Mouse (Mus musculus) spleen, postnatal 36 days (tissue): ENCODE measurements around the gene Stk32c.

Experiments used
- DNase-seq, 2 experiments: peaks; one replicate each; pipeline ENCODE4 v3.0.0; 2022; ENCODE audit warnings: low spot score in 2 of 2, mixed read lengths in 1 of 2

The Stk32c gene

DNA sequence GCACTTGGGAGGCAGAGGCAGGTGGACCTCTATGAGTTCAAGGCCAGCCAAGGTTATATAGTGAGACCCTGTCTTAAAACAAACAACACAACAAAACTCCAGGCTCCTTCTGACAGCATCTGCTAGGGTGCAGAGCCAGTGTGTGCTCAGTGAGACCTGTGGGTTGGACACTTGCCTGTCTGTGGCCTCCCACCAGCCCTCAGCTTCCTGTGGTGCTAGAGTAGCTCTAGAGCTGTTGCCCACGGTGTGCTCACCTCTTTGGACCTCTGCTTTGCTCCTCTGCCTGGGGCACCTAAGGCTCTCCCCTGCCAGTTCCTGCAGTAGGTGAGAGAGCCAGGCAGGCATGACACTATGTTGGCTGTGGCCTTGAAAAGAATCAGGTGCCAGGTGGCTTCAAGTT lies 69.3 kb downstream of the Stk32c start:
- DNase-seq = no peak

DNA sequence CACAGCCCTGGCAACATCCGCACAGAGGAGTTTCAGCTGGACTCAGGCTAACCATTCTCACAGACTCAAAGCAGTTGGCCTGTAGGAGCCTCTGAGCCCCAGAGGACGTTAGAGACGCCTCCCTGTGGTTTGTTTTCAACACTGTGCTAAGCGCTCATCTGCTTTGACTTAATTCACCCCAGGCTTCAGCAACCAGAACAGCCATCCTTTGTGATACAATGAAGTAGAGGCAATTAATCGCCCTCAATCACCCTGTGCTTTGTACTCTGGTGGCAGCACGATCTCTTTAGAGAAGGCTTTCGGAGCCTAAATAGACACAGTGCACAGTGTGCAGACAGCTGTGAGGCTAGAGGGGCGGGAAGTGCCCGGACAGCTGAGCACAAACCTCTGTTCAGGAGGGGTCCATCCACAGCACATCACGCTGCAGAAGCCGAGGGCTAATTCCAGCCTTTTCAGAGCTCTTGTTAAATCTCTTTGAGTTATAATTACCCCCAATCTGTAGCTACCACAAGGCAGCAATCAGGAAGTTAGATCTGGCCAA lies 73.1 kb downstream of the Stk32c start:
- no peak for DNase-seq

DNA sequence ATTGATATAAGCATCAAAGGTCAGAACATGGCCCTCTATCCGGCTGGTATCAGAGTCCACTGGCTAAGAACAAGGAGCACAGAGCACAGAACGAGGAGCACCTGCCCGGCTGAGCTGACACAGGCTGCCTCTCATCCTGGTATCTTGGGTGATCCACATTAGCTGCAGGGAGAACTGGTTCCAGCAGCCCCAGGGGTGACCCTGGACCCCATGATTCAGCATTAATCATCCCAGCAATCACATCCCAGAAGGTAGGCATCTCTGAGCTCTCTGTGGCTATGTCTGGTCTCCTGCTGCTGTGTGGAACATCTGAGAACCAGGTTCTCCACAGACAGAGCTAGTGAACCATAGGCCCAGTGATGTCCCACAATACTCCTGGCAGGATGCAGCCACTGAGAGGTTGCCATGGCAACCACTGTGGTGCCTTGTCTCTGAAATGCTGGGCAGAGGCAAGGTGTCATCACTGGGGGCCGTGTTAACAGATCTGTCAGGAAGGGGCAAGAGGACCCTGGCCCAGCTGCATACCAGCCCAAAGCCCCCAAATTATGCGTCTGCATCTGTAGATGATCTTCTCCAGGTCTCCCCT lies 76.1 kb downstream of the Stk32c start:
- no peak for DNase-seq

DNA sequence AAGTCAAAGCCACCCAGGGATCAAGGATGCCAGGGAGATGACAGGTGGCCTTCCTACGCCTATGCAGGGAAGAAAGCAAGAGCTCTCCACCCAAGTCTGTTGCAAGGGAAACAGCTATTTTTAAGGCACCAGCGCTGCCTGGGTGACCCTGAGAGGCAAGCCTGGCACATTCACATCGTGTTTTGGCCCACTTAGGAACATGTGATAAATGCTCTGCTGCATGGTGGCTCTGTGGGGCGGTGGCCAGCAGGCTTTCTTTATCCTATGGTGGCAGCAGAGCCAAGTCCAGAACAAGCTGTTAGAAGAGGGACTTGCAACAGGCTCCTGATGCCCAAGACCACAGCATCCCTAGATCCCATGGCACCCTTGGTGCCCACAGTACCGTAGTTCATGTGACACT lies 77.9 kb downstream of the Stk32c start:
- no peak for DNase-seq

DNA sequence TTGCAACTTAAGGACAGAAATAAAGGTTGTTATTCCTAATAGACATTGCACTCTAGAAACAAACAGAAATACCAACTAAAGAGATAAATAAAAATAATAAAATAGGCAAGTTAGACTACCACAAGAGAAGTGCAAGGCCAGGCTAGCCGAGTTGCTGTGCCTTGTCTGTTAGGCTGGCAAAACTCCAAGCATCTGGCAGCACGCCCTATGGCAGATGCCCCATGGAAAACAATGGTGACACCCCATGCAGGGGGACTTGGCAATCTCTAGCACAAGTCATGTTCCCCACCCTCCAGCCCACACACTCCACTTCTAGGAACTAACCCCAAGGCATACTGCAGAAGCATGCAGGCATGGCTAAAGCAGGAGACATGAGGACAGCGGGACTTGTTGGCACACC lies 79.7 kb downstream of the Stk32c start:
- DNase-seq = no peak

- peak in 1 of 2 experiments; percentile 6 for DNase-seq
Observed at GRCm38 (mm10) chr7:139131538-139131937, 81.6 kb downstream of the Stk32c start.

- peak in 1 of 2 experiments; percentile 9 for DNase-seq
Observed at GRCm38 (mm10) chr7:139130361-139130760, 82.7 kb downstream of the Stk32c start.

DNA sequence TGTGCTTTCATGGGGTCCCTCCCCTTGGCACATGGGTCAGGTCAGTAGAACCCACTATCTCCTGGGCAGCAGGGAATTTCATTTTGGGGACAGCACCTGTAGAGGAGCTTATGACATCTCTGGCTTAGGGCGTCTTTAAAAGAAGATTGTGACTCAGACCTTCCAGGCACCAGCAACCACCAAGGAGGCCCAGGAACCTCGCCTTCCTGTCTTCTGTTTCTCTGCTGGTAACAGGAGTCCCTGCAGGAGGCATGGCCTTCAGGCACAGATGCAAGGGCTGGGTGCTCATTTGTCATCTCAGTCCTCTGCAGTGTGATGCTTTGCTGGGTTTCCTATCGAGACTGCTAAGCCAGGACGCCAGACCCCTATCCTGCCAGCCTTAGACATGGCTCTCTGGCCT lies 84.1 kb downstream of the Stk32c start:
- no peak for DNase-seq

GRCm38 (mm10) chr7:139126549-139126948 lies 86.6 kb downstream of the Stk32c start:
- no peak for DNase-seq

DNA sequence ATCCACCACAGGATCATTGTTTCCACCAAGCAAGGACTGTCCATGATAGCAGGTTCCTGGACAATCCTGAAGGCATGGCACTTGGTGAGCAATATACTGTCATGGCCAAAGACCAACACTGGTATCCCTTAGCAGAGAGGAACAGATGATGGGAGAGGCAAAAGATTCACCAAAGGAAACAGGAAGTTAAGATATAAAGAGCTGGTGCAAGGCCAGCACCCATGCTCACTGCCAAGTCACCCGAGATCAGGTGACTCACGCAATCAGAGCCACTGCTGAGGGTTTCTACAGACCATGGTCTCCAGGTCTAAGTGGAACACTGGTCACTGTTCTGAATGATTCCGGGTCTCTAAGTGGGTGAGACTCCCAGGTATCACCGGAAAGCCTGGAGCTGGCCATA lies 87.2 kb downstream of the Stk32c start:
- DNase-seq = no peak

GRCm38 (mm10) chr7:139119775-139120153 lies 93.3 kb downstream of the Stk32c start:
- DNase-seq = no peak

GRCm38 (mm10) chr7:139119152-139119774 lies 93.8 kb downstream of the Stk32c start:
- DNase-seq = peak; percentile 11 to 19

GRCm38 (mm10) chr7:139107908-139108650 lies 105.0 kb downstream of the Stk32c start:
- no peak for DNase-seq

- DNase-seq = no peak
Observed at GRCm38 (mm10) chr7:139105705-139106104, 107.4 kb downstream of the Stk32c start.

- DNase-seq = no peak
Observed at GRCm38 (mm10) chr7:139105076-139105475, 108.0 kb downstream of the Stk32c start.

- DNase-seq = no peak
Observed at GRCm38 (mm10) chr7:139103960-139104381, 109.1 kb downstream of the Stk32c start.

DNA sequence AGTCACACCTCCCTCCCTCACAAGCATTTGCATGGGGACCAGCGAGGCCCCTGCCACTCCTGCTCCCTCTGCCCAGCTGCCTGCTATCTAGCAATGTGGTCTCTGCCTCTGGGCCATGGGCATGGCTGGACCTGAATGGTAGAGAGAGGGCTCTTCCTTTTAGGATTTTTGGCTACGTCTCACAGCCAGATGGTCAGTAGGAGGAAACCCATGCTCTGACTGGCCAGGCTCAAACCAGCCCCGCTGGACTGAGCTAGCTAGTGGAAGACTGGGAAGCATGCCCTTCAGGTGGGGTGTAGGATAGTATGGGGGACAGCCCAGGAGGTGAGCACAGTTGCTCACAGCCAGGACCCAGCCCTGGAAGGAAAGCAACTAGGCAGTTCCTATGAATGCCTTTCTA lies 111.3 kb downstream of the Stk32c start:
- DNase-seq = no peak

DNA sequence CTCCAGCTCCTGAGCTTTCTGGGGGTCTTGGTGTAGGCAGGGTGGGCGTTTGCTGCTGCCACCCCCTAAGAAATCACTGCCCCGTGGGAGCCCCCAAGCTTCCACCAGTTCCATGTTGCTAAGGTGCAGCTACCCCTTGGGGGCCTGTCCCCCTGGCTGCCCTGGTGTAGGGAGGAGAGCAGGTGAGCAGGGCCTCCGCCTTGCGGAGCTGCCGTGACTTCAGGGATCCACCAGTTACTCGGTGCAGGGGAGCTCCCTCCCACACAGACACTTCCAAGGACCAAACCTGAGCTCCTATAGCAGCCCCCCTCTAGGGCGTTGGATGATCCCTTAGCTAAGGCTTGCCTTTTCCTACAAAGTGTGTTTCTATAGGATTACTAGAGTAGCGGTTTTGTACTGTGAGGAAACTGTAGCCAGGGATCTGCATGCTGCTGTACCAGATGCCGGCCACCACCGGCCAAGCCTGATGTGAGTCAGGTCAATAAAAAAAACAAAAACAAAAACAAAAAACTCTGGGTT lies 111.8 kb downstream of the Stk32c start:
- no peak for DNase-seq

DNA sequence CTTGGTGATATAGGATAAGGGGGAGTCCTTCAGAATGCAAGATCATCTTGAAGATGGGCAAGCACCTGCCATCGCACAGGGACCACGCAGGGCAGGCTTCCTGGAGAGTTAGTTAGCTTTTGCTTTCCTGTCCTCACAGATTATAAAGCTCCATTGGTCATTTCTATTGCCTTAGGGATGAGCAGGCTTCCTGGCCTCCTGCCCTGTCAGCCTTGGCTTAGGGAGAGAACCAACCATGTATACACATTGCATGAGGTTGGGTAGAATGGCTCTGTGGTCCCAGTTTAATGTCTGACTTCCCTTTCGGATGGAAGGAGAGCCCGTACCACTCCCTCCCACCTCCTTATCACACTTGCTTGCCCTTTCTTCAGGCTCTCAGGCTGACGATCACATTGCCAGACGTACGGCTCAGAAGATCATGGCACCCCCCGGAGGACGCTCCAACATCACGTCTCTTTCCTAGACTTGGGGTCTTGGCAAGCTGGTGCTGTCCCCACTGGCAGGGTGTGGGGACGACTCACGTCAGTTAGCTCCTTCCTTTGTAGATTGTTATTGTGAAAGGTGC lies 112.5 kb downstream of the Stk32c start:
- no peak for DNase-seq

DNA sequence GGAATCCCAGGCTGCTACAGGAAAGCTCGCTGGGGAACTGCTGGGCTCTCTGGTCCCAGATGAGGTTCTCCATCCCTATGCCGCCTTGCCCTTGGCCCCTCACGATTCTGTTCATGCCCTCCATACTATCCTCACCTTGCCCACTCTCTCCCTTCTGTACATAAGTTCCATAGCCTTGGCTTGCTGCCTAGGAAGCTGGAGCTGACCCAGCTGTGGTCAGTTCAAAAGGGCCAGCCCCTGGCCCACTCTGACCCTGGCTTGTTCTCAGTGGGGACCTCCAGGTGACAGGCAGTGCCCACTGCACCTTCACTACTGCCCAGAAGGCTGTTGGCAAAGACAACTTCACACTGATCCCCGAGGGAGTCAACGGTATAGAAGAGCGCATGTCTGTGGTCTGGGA lies 116.7 kb downstream of the Stk32c start:
- DNase-seq = no peak

GRCm38 (mm10) chr7:139095282-139095681 lies 117.8 kb downstream of the Stk32c start:
- no peak for DNase-seq

GRCm38 (mm10) chr7:139094761-139095160 lies 118.3 kb downstream of the Stk32c start:
- DNase-seq = no peak
